Mouse (Mus musculus): ENCODE results near the gene Son. TPM values are rescaled to one million over a fixed set of nuclear protein-coding genes. Genes with fewer than 3 reads are reported as not detected.

Son gene
- total and polyA plus RNA-seq, 3 experiments: 93.6 to 182 (median 157) TPM

DNA sequence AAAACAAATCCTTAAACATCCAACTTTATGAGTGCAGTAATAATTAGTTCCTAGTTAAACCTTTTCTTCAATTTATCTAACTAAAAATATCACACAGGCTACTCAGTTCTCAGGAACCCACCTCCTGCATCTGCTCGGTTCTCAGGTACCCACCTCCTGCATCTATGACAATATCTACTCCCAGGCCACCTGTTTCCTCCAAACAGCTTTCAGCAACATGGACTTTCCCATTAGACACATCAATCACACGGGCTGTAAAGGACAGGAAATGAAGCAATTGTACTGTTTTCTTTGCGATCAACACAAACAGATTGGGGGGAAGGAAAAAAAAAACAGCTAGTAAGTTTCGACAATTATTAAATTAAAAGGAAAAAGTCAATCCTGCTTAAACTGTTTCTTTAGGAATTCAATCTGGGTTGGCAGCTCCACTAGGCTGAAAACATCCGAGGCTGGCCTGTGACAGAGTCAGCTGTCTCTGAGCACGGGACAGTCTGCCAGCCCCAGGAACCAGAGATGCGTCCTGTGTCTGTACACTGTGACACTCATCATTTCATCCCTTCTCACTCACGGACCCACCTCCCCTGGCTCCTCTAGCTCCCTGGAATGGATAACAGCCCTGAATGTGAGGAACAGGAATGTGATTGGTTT is 47.9 kb downstream of the Son start:
- Histone ChIP-seq H3K9ac (ENCODE audit: control insufficient read depth, low read depth, low read length, poor library complexity, severe bottlenecking) (no peak overlapping the region), H3K27me3 (ENCODE audit: control insufficient read depth in 1 of 2, insufficient read depth in 2 of 2, low read length in 2 of 2) (no peaks in the 10 kb centered on the region), H3K79me2 (ENCODE audit: control insufficient read depth, insufficient read depth, low read length, poor library complexity) (no peaks in the 10 kb centered on the region), H3K4me3 (ENCODE audit: control insufficient read depth in 1 of 2, insufficient read depth in 1 of 2, low read depth in 2 of 2, low read length in 2 of 2) (no peak overlapping the region), H3K9me3 (replicated peaks; ENCODE audit: insufficient read depth, low read length) (no peaks in the 10 kb centered on the region), H3K27ac (ENCODE audit: control insufficient read depth, low read depth, low read length) (no peak overlapping the region), H3K4me1 (ENCODE audit: control insufficient read depth in 1 of 2, insufficient read depth in 2 of 2, low read length in 2 of 2) (0 out of 4 replicates have a peak, but pooled peaks cover 0 to 3% of the 10 kb centered on the region in 2 experiments), H3K36me3 (ENCODE audit: control insufficient read depth in 1 of 2, insufficient read depth in 2 of 2, low read length in 2 of 2) (peaks cover 2 to 15% of the 10 kb centered on the region in 2 experiments)
- no peak for DNase-seq (ENCODE audit: low read depth, low spot score)
- no peak for TF ChIP-seq ZKSCAN1 (IDR thresholded peaks at IDR 0.05; ENCODE audit: low read depth, low read length)
- TF ChIP-seq TCF12 (IDR thresholded peaks at IDR 0.05; ENCODE audit: low read depth, low read length): no peak
- no peak for TF ChIP-seq MAX (IDR thresholded peaks at IDR 0.05; ENCODE audit: low read length)
- no peak for TF ChIP-seq MAZ (IDR thresholded peaks at IDR 0.05; ENCODE audit: low read depth, low read length)
- no peak for TF ChIP-seq SIN3A (IDR thresholded peaks at IDR 0.05; ENCODE audit: low read length)
- TF ChIP-seq ETS1 (IDR thresholded peaks at IDR 0.05; ENCODE audit: low read depth, low read length): no peak
- no peak for TF ChIP-seq HCFC1 (IDR thresholded peaks at IDR 0.05; ENCODE audit: low read depth, low read length)
- TF ChIP-seq ZC3H11A (IDR thresholded peaks at IDR 0.05; ENCODE audit: low read depth, low read length): no peak

DNA sequence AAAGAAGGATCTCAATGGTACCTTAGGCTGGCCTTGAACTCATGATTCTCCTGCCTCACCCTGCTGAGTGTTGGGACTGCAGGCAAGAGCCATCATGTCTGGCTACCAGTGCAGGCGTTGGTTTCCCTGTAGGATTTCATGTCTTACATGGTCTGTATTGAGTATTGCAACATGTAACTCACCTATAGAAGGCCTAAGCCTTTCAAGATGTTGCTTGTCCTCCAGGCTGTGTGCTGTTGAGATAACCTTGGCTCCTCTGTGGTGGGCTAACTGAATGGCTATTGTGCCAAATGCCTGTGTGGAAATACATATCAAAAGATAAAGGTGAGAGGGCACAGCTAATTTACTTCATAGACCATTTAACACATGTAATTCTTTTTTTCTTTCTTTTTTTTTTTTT is 51.7 kb downstream of the Son start:
- H3K9me3 ChIP-seq (replicated peaks; ENCODE audit: insufficient read depth, low read length): no peaks in the 10 kb centered on the region
- no peak overlapping the region for H3K9ac ChIP-seq (ENCODE audit: control insufficient read depth, low read depth, low read length, poor library complexity, severe bottlenecking)
- H3K4me3 ChIP-seq (ENCODE audit: control insufficient read depth in 1 of 2, insufficient read depth in 1 of 2, low read depth in 2 of 2, low read length in 2 of 2): no peak overlapping the region
- no peak for TF ChIP-seq E2F4 (IDR thresholded peaks at IDR 0.05; ENCODE audit: borderline replicate concordance, low read depth, low read length)
- no peak for TF ChIP-seq EP300 (IDR thresholded peaks at IDR 0.05; ENCODE audit: low read depth in 1 of 2, low read length in 2 of 2)
- no peak for TF ChIP-seq ZMIZ1 (IDR thresholded peaks at IDR 0.05; ENCODE audit: low read depth, low read length)
- peak; percentile 29; the same call in 1 of the 2 replicates for TF ChIP-seq ZNF384 (IDR thresholded peaks at IDR 0.05; ENCODE audit: low read depth, low read length)
- no peak for TF ChIP-seq POLR2AphosphoS5 (IDR thresholded peaks at IDR 0.05; ENCODE audit: borderline replicate concordance, low read depth, low read length)
- TF ChIP-seq MYC (IDR thresholded peaks at IDR 0.05; ENCODE audit: low read depth, low read length): no peak
- 0 out of 4 replicates have a peak, but pooled peaks cover 0 to 2% of the 10 kb centered on the region in 2 experiments for H3K4me1 ChIP-seq (ENCODE audit: control insufficient read depth in 1 of 2, insufficient read depth in 2 of 2, low read length in 2 of 2)
- no peak for DNase-seq (ENCODE audit: low read depth, low spot score)
- no peaks in the 10 kb centered on the region for H3K27me3 ChIP-seq (ENCODE audit: control insufficient read depth in 1 of 2, insufficient read depth in 2 of 2, low read length in 2 of 2)
- no peaks in the 10 kb centered on the region for H3K79me2 ChIP-seq (ENCODE audit: control insufficient read depth, insufficient read depth, low read length, poor library complexity)
- peaks cover 0 to 16% of the 10 kb centered on the region in 2 experiments; a peak in 2 of 4 replicates for H3K36me3 ChIP-seq (ENCODE audit: control insufficient read depth in 1 of 2, insufficient read depth in 2 of 2, low read length in 2 of 2)
- H3K27ac ChIP-seq (ENCODE audit: control insufficient read depth, low read depth, low read length): no peak overlapping the region

Measured in MEL (cell line).